Mouse (Mus musculus): ENCODE measurements at regions not wholly inside any gene's neighbourhood (a gene's known extent, or its start where the extent isn't known, plus 50 kb on each side); places are given as distances from the start of the nearest gene placed in this dataset.

GRCm38 (mm10) chr14:58208401-58208800 lies 138.1 kb downstream of the Fgf9 start:
- no peak for DNase-seq (ENCODE audit: low spot score in 2 of 2)

DNA sequence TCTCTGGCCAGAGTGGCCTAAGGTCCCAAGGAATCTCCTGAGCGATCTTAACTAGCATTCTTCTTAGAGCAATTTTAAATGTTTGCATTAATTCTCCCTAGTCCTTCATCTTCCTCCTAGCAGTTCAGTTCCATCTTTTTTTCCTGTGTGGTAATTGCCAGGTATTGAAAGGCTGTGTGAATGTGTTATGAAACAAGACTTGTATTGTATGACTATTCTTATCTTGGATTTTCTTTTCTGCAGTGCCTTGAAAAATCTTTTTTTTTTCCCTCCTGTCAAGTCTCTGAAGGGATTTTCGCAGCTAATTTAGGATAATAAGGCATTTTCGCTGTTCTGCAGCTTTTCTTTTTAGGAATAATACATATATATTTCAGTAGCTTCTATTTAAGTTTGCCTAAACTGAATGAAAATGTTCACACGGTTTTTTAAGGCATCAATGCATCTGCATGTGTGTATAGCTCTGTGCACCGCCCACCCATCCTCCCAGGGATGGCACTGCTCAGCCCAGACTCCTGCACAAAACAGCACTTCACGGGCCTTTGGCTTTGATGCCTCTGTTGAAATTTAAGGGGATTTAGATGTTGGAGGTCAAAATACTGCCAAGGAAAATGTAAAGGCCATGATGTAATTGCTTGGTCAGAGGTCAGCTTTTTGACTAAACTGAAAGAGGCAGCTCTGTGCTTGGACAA lies 132.4 kb downstream of the Fgf9 start:
- DNase-seq (ENCODE audit: low spot score in 2 of 2): no peak

DNA sequence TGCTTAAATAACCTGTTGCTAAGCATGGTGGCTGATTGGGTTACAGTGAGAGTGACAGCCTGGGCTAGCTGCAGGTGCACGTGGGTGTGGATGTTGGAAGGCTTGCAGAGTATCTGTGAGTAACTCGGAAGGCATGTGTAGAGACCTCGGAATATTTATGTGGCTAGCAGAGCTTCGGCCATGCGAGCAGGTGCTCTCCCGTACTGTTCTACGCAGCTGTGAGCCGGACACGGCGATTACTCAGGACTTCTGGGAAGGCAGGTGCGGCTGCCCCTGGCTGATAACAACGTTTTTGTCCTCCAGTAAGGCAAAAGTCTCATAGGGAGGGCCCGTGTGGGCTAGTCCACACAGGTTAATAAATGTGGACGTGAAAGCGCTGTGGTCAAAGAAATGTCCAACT lies 119.6 kb downstream of the Fgf9 start:
- DNase-seq (ENCODE audit: low spot score in 2 of 2): no peak

GRCm38 (mm10) chr14:58182869-58183268 lies 112.5 kb downstream of the Fgf9 start:
- DNase-seq (ENCODE audit: low spot score in 2 of 2): no peak

GRCm38 (mm10) chr14:58180724-58181123 lies 110.4 kb downstream of the Fgf9 start:
- DNase-seq (ENCODE audit: low spot score in 2 of 2): no peak

DNA sequence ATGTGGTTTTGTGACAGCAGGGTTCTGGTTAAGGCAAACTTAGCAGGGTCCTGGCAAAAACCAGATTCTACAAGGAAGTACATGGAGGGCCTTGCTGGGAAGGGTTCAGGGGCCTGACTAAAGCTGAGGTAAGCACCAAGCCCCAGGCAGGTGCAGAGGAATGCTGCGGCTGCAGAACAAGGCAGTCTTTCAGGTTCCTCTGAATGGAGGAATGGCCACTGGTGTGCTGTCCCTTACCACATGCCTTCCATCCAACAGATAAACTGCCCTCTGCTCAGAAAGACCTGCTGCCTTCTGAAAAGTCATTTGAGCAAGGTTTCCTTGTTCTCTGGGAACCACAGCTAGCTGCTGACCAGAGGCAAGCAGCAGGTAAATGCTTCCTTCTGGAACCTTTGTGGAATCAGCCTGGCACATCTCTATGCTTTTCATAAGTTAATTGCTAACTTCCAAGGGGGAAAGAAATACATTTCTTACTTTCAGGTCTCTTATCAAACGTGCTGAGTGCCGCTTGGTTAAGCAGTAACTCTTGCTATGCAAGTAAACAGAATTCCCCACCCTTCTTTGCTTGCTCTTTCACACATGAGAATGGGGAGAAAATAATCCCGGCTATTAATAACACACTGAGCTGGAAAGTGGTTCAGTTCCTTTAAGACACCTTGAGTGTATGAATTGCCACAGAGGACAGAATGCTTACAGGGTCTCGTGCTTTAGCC lies 105.5 kb downstream of the Fgf9 start:
- DNase-seq (ENCODE audit: low spot score in 2 of 2): no peak

- no peak for DNase-seq (ENCODE audit: low spot score in 2 of 2)
Measured at GRCm38 (mm10) chr14:58174512-58174911, 104.2 kb downstream of the Fgf9 start.

DNA sequence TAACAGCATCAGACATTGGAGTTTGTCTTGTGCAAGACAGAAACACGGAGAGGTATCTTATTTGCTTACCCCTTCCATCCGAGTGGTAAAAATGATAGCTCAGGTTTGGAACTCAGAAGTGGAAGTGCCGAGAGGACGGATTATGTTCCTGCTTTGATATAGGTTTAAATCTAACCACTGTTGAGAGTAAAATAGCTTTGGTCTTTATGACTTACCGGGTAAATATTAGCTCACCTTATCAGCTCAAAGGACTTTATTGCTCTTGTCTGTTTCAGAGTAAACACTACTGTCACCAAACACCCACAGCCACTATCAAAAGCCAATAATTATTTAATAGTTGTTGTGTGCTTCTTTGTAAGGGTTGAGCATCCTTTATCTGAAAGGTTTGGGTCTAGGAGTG lies 98.6 kb downstream of the Fgf9 start:
- no peak for DNase-seq (ENCODE audit: low spot score in 2 of 2)
